Mouse (Mus musculus): Measurements from ENCODE around the gene Flot2.

- TF ChIP-seq CTCF (IDR thresholded peaks at IDR 0.05; ENCODE audit: low read depth) (no peak), EP300 (IDR thresholded peaks at IDR 0.05; ENCODE audit: low read depth) (no peak)
Observed at GRCm38 (mm10) chr11:78069130-78069529, 31.4 kb downstream of the Flot2 start.
